Mouse (Mus musculus) liver, embryonic 14.5 days (tissue): ENCODE measurements around the gene Sdc3.
A peak's percentile ranks its signal among the peaks of the same experiment; 100 is the strongest.

Experiments
- CTCF ChIP-seq: IDR thresholded peaks from 2 replicates; pipeline ENCODE4 v1.5.1; 2016; ENCODE audit warnings: antibody characterized with exemption, low read depth, control low read depth
- EP300 ChIP-seq: IDR thresholded peaks from 2 replicates; pipeline ENCODE4 v1.6.1; 2016; ENCODE audit warnings: antibody characterized with exemption, low read depth

DNA sequence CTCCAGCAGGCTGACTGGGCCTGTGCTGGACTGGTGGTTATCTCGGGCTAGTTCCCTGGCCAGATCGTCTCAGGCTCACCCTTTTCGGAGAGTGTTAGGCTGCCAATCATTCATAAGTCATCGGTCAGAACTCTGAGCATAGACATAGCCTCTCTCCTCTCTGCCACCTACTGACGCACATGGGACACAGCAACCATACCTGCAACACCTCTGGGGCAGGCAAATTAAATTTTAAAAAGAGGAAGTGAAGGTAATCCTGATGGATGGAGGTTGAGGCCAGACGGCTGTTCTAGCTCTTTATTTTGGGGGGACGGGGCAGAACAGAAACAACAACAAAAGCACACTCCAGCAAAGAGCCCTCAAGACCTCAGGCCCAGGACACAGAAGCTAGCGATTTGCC, 65.3 kb downstream of the Sdc3 start:
- TF ChIP-seq EP300: no peak
- TF ChIP-seq CTCF: peak; percentile 36; the same call in 1 of the 2 replicates
